Mouse (Mus musculus) liver, embryonic 15.5 days (tissue): ENCODE measurements at regions not wholly inside any gene's neighbourhood (a gene's known extent, or its start where the extent isn't known, plus 50 kb on each side); places are given as distances from the start of the nearest gene placed in this dataset.

Experiments used
- ATAC-seq: fragments of 200-750 bp; cut with Nextera tagmentation; 2 replicates; pipeline ENCODE4 v1.8.0; 2017; ENCODE audit warnings: moderate number of reproducible peaks, mild to moderate bottlenecking, moderate library complexity; ENCODE audit not compliant: insufficient read depth
- H3K27ac ChIP-seq: fragments of 300-500 bp; sonication (generic); replicated peaks from 2 replicates; pipeline ENCODE4 v1.5.1; 2015; ENCODE audit warnings: mild to moderate bottlenecking, inconsistent platforms
- H3K27me3 ChIP-seq: fragments of 300-500 bp; sonication (generic); 2 replicates; pipeline ENCODE4 v1.6.1; 2015; ENCODE audit warnings: mild to moderate bottlenecking, inconsistent platforms
- H3K36me3 ChIP-seq: fragments of 300-500 bp; sonication (generic); replicated peaks from 2 replicates; pipeline ENCODE4 v1.6.1; 2015; ENCODE audit warnings: moderate library complexity, mild to moderate bottlenecking, inconsistent platforms
- H3K4me1 ChIP-seq: fragments of 300-500 bp; sonication (generic); replicated peaks from 2 replicates; pipeline ENCODE4 v1.6.1; 2015; ENCODE audit warnings: inconsistent platforms
- H3K4me2 ChIP-seq: fragments of 300-500 bp; sonication (generic); 2 replicates; pipeline ENCODE4 v1.6.1; 2015; ENCODE audit warnings: moderate library complexity, mild to moderate bottlenecking, inconsistent platforms
- H3K4me3 ChIP-seq: fragments of 300-500 bp; sonication (generic); replicated peaks from 2 replicates; pipeline ENCODE4 v1.5.1; 2015; ENCODE audit warnings: mild to moderate bottlenecking, inconsistent platforms
- H3K9ac ChIP-seq: fragments of 300-500 bp; sonication (generic); 2 replicates; pipeline ENCODE4 v1.6.1; 2015; ENCODE audit warnings: moderate library complexity, mild to moderate bottlenecking, inconsistent platforms
- H3K9me3 ChIP-seq: fragments of 300-500 bp; sonication (generic); replicated peaks from 2 replicates; pipeline ENCODE4 v1.6.1; 2016; ENCODE audit warnings: inconsistent platforms
- WGBS: fragments of 180-500 bp; shearing (Covaris S2); methylation state at CpG from one replicate; pipeline ENCODE4 v1.1.7; 2015; ENCODE audit warnings: mixed read lengths; ENCODE audit not compliant: insufficient replicate concordance; 5-methylcytosine and 5-hydroxymethylcytosine counted together

- H3K9me3 ChIP-seq: no peaks in the 10 kb centered on the region
- WGBS: 43% methylated on average over 7 of the region's 7 CpGs
- no peaks in the 10 kb centered on the region for H3K27me3 ChIP-seq
- H3K36me3 ChIP-seq: no peaks in the 10 kb centered on the region
- no peak overlapping the region for H3K27ac ChIP-seq
- H3K9ac ChIP-seq: no peak overlapping the region
- H3K4me1 ChIP-seq: no peaks in the 10 kb centered on the region
- H3K4me3 ChIP-seq: no peak overlapping the region
- H3K4me2 ChIP-seq: peak overlapping the region; percentile 38; the same call in 1 of the 2 replicates
- no peak for ATAC-seq
These were observed 481.7 kb upstream of the Tenm4 start for GRCm38 (mm10) chr7:95689161-95689833.

GRCm38 (mm10) chr7:95699506-95699905 is 471.5 kb upstream of the Tenm4 start:
- H3K27me3 ChIP-seq: no peaks in the 10 kb centered on the region
- H3K27ac ChIP-seq: no peak overlapping the region
- no peaks in the 10 kb centered on the region for H3K4me1 ChIP-seq
- no peaks in the 10 kb centered on the region for H3K36me3 ChIP-seq
- WGBS: 77% methylated on average over 9 of the region's 9 CpGs
- H3K4me2 ChIP-seq: no peak overlapping the region
- no peaks in the 10 kb centered on the region for H3K9me3 ChIP-seq
- no peak for ATAC-seq
- H3K4me3 ChIP-seq: no peak overlapping the region
- H3K9ac ChIP-seq: no peak overlapping the region

- Histone ChIP-seq H3K4me3 (no peak overlapping the region), H3K36me3 (no peaks in the 10 kb centered on the region), H3K27ac (no peak overlapping the region), H3K9me3 (no peaks in the 10 kb centered on the region), H3K4me1 (no peaks in the 10 kb centered on the region), H3K9ac (no peak overlapping the region), H3K27me3 (no peaks in the 10 kb centered on the region), H3K4me2 (no peak overlapping the region)
- ATAC-seq: no peak
- WGBS: 56% methylated on average over 7 of the region's 7 CpGs
These were observed 461.0 kb upstream of the Tenm4 start for GRCm38 (mm10) chr7:95710088-95710487.

- H3K9me3 ChIP-seq: no peaks in the 10 kb centered on the region
- no peak for ATAC-seq
- no peaks in the 10 kb centered on the region for H3K36me3 ChIP-seq
- H3K4me2 ChIP-seq: no peak overlapping the region
- no peak overlapping the region for H3K9ac ChIP-seq
- no peak overlapping the region for H3K27ac ChIP-seq
- H3K4me1 ChIP-seq: no peaks in the 10 kb centered on the region
- H3K27me3 ChIP-seq: no peaks in the 10 kb centered on the region
- no peak overlapping the region for H3K4me3 ChIP-seq
These were observed 451.0 kb upstream of the Tenm4 start for GRCm38 (mm10) chr7:95720083-95720482.

GRCm38 (mm10) chr7:95725716-95726487 is 445.1 kb upstream of the Tenm4 start:
- Histone ChIP-seq H3K27ac (no peak overlapping the region), H3K4me2 (no peak overlapping the region), H3K27me3 (no peaks in the 10 kb centered on the region), H3K36me3 (no peaks in the 10 kb centered on the region), H3K9ac (no peak overlapping the region), H3K9me3 (no peaks in the 10 kb centered on the region), H3K4me3 (no peak overlapping the region), H3K4me1 (no peaks in the 10 kb centered on the region)
- 52% methylated on average over 2 of the region's 2 CpGs for WGBS
- ATAC-seq: no peak

- no peaks in the 10 kb centered on the region for H3K36me3 ChIP-seq
- no peak overlapping the region for H3K9ac ChIP-seq
- H3K4me2 ChIP-seq: no peak overlapping the region
- no peak overlapping the region for H3K27ac ChIP-seq
- H3K27me3 ChIP-seq: no peaks in the 10 kb centered on the region
- ATAC-seq: no peak
- 71% methylated on average over 1 of the region's 1 CpGs for WGBS
- no peaks in the 10 kb centered on the region for H3K4me1 ChIP-seq
- H3K4me3 ChIP-seq: no peak overlapping the region
- H3K9me3 ChIP-seq: no peaks in the 10 kb centered on the region
These were observed 437.2 kb upstream of the Tenm4 start for GRCm38 (mm10) chr7:95733807-95734206.

- no peak overlapping the region for H3K4me2 ChIP-seq
- no peaks in the 10 kb centered on the region for H3K36me3 ChIP-seq
- H3K4me1 ChIP-seq: no peaks in the 10 kb centered on the region
- 64% methylated on average over 5 of the region's 5 CpGs for WGBS
- no peaks in the 10 kb centered on the region for H3K9me3 ChIP-seq
- H3K4me3 ChIP-seq: no peak overlapping the region
- H3K27ac ChIP-seq: no peak overlapping the region
- H3K27me3 ChIP-seq: no peaks in the 10 kb centered on the region
- ATAC-seq: no peak
- no peak overlapping the region for H3K9ac ChIP-seq
These were observed 436.5 kb upstream of the Tenm4 start for GRCm38 (mm10) chr7:95734587-95734986.

- Histone ChIP-seq H3K27ac (no peak overlapping the region), H3K9me3 (no peaks in the 10 kb centered on the region), H3K4me2 (no peak overlapping the region), H3K27me3 (no peaks in the 10 kb centered on the region), H3K9ac (no peak overlapping the region), H3K4me3 (no peak overlapping the region), H3K36me3 (no peaks in the 10 kb centered on the region), H3K4me1 (no peaks in the 10 kb centered on the region)
- no peak for ATAC-seq
These were observed 434.3 kb upstream of the Tenm4 start for GRCm38 (mm10) chr7:95736716-95737115.

- 46% methylated on average over 2 of the region's 2 CpGs for WGBS
- H3K27ac ChIP-seq: no peak overlapping the region
- H3K27me3 ChIP-seq: no peaks in the 10 kb centered on the region
- H3K36me3 ChIP-seq: no peaks in the 10 kb centered on the region
- ATAC-seq: no peak
- no peaks in the 10 kb centered on the region for H3K4me1 ChIP-seq
- H3K4me3 ChIP-seq: no peak overlapping the region
- no peak overlapping the region for H3K4me2 ChIP-seq
- no peaks in the 10 kb centered on the region for H3K9me3 ChIP-seq
- no peak overlapping the region for H3K9ac ChIP-seq
These were observed 432.3 kb upstream of the Tenm4 start for GRCm38 (mm10) chr7:95738725-95739245.

GRCm38 (mm10) chr7:95739779-95740178 is 431.3 kb upstream of the Tenm4 start:
- Histone ChIP-seq H3K4me1 (no peaks in the 10 kb centered on the region), H3K36me3 (no peaks in the 10 kb centered on the region), H3K9me3 (no peaks in the 10 kb centered on the region), H3K27ac (no peak overlapping the region), H3K27me3 (no peaks in the 10 kb centered on the region), H3K9ac (no peak overlapping the region), H3K4me2 (no peak overlapping the region), H3K4me3 (no peak overlapping the region)
- WGBS: 61% methylated on average over 5 of the region's 5 CpGs
- ATAC-seq: no peak

- Histone ChIP-seq H3K9ac (no peak overlapping the region), H3K36me3 (no peaks in the 10 kb centered on the region), H3K9me3 (no peaks in the 10 kb centered on the region), H3K4me1 (no peaks in the 10 kb centered on the region), H3K4me2 (no peak overlapping the region), H3K27ac (no peak overlapping the region), H3K4me3 (no peak overlapping the region), H3K27me3 (no peaks in the 10 kb centered on the region)
- 55% methylated on average over 2 of the region's 2 CpGs for WGBS
- no peak for ATAC-seq
These were observed 412.7 kb upstream of the Tenm4 start for GRCm38 (mm10) chr7:95758375-95758774.
